Mouse (Mus musculus) spleen, postnatal 14 days (tissue): Measurements from ENCODE around the gene Fgf12.

Experiments
- DNase-seq, 2 experiments: peaks; one replicate each; pipeline ENCODE4 v3.0.0; 2021 to 2022; ENCODE audit warnings: low spot score in 2 of 2

The Fgf12 gene

GRCm38 (mm10) chr16:28335025-28335424 lies 417.8 kb downstream of the Fgf12 start:
- DNase-seq = no peak

- DNase-seq = no peak
Observed at GRCm38 (mm10) chr16:28323576-28323975, 429.3 kb downstream of the Fgf12 start.

- DNase-seq = no peak
Observed at GRCm38 (mm10) chr16:28311618-28312017, 441.2 kb downstream of the Fgf12 start.

DNA sequence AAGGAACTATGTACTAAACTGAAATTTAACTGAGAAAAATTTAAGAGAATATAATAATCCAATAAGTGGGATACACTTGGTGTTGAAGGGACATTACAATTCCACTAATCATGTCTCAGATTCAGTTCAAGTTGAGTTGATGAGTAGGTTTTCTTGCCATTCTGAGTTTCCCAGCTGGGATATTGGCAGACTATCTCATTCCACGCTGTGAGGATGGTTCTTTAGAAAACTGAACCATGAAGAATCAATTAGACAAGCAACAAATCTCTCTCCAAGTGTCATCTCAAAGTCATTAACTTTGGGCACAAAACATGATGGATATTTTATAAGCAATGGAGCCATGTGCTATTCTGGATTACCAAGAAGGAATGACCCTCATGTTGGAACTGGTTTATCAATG lies 449.0 kb downstream of the Fgf12 start:
- no peak for DNase-seq

DNA sequence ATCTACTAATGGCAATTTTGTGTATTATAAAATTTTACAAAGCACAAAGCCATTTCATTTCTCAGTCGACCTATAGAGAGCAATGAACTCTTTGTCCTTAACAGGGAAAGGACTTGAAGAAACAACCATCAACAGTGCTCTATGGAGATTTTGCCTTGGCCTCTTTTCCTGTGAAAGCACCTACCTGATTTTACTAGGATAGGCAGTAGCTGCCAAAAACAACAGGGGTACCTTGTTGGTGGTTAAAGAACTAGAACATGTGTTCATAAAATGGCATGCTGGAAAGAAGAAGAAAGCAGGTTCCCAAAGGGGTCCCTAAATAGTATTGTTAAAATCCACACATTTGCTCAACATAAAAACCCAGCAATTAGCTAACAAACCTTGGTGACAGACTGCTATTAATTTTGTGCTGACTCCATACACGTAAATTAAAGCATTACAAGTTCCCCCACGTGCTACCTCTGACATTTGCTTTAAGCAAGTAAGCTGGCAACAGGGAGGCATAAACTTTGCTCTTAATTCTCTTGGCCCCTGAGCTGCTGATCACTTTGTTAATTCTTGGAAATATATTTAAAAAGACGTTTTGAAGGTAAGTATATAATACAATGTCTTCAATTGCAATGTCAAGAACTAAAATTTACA lies 463.1 kb downstream of the Fgf12 start:
- DNase-seq = no peak

GRCm38 (mm10) chr16:28257904-28258303 lies 495.0 kb downstream of the Fgf12 start:
- DNase-seq = no peak

DNA sequence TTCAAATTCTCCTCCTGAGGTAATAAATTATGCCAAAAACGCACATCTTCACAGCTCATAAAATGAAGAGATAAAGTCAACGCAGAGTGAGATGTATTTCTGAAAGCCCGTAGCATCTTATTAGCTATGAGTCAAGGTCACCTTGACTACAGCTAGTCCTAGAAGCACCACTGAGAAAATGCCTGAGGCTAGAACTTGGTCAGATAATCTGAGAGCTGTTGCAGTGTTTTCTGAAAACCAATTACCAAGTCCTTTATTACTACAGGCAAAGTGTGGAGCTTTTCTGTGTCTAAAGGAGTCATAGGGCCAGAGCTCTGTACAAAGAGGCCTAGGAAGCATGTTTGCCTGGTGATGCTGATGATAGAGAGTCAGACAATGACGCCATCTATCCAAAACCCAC lies 498.6 kb downstream of the Fgf12 start:
- DNase-seq = no peak

DNA sequence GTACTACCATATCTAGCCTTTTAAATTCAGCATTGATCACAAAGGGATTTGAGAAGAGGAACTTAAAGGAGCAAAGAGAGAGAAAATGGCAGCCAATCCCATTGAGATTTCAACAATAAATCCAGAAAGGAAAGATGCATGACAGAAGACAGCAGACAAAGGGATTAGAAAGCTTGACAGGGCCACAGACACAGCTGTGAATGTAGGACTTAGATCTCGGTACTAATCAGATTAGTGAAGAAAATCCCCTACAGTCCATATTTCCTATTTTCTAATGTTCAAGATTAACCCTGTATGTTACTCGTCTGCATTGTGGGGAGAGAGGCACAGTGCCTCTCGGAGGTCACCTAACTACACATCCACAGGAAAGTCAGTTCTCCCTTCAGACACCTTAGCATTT lies 500.9 kb downstream of the Fgf12 start:
- no peak for DNase-seq

DNA sequence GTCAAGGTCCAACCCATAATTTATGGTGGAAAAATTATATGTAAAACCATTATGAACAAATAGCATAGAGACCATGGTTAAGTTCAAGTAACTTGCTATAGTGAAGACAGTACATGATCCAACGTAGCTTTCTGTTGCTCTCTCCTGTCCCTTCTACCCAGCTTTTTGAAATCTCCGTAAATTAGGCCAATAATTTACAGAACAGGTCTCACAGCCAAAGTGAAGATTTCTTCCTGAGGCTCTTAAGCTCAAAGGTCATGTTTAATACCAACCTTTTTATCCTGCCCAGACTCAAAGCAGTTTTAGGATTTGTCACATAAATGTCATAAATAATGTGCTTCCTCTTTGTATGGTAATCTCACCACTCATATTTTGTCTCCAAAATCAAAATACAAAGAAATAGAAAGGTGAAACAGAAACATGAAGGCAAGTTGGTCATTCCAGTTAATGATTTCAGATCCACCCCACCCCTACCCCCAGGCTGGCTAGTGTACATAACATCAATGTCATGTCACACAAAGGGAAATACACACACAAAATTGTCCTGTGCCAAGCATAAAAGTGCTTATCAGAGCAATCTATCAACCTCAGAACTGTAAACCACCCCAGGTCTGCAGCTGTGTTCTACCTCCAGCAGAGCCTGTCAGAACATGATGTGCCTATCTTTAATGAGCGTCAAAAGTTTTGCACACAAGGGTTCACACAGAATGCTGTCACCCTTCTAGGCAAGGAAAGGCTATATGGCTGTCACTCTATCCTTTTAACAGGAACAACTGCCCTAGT lies 509.8 kb downstream of the Fgf12 start:
- DNase-seq = no peak

- no peak for DNase-seq
Observed at GRCm38 (mm10) chr16:28239382-28239781, 513.5 kb downstream of the Fgf12 start.

DNA sequence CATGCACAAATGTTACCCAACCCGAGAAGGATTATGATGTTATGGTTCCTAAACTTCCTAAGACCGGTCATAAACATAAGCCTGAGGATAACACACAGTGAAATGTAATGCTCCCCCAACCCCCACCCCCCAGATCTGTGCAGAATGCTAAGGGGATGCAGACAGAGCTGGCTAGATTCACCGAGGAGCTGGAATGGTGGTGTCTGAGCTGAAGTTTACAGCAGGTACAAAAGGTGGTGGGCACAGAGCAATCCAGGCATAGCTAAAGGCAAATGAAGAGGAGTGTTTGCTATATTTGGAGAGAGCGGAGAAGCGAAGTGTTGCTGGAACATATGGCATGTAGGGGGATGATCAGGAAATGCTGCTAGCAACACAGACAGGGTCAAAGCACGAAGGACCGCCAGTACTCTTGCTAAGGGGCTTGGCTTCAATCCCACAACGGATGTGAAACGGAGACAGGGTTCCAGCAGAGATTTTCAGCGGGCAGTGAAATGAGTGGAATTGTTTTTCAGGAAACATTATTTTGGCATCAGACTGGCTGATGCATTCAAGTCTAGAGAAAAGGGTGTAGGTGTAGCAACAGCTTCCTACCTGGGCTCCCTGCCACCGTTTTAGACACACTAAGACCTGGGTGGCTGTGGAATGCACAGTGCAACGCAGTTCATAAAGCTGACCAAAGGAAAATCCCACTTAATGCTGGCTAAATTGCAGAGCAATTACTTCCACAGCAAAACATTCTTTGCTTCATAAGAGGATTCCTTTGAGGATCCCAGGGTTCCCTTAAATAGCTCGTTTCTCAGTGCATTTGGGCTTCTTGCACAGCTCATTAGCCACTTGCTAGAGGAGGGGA lies 514.6 kb downstream of the Fgf12 start:
- DNase-seq = no peak

GRCm38 (mm10) chr16:28215930-28216329 lies 536.9 kb downstream of the Fgf12 start:
- no peak for DNase-seq

GRCm38 (mm10) chr16:28212411-28212810 lies 540.5 kb downstream of the Fgf12 start:
- DNase-seq = no peak

- no peak for DNase-seq
Observed at GRCm38 (mm10) chr16:28156443-28156842, 596.4 kb downstream of the Fgf12 start.

DNA sequence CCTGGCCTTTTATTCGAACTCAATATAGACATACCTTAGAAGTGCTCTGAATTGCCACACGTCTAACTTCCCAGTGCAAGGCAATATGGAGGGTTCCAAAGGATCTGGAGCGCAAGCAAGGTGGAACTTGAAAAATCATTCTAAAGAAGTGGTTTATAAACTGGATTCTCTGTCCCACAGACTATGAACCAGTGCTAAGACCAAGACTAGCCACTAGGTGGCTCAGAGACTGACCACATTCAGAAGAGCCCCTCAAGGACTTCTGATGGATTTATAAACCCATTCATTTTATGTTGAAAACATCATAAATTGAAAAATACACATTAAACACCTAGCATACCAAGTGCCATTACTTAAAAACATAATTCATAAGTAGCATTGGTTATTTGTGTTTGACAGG lies 611.9 kb downstream of the Fgf12 start:
- no peak for DNase-seq

DNA sequence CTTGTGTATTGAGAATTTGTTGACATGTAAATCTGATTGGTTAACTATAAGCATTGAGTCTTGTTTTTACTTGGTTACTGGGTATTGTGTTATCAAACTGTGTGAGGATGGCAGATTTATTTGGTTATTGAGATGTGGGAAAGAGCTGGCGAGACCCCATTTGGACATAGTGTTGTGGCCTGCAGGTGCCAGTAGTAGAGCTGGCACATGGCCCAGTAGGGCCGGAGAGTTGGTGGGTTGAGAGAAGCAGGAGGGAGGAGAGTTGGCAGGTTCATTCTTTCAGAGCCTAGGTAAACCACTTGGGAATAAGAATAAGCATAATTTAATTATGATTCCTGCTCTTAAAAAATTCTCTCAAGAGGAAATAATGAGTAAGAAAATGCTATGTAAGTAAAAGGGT lies 625.9 kb downstream of the Fgf12 start:
- no peak for DNase-seq
